Mouse (Mus musculus) spleen, postnatal 14 days (tissue): Measurements from ENCODE around the gene Osbpl11.

Source experiments
- DNase-seq, 2 experiments: peaks; one replicate each; pipeline ENCODE4 v3.0.0; 2021 to 2022; ENCODE audit warnings: low spot score in 2 of 2

Osbpl11 gene

GRCm38 (mm10) chr16:33242046-33242445 lies 57.2 kb downstream of the Osbpl11 start:
- no peak for DNase-seq

- peak in 1 of 2 experiments; percentile 10 for DNase-seq
Observed at GRCm38 (mm10) chr16:33244136-33244691, 59.3 kb downstream of the Osbpl11 start.

- DNase-seq = no peak
Observed at GRCm38 (mm10) chr16:33244933-33245470, 60.1 kb downstream of the Osbpl11 start.

GRCm38 (mm10) chr16:33246526-33246925 lies 61.7 kb downstream of the Osbpl11 start:
- DNase-seq = no peak

GRCm38 (mm10) chr16:33247006-33247405 lies 62.1 kb downstream of the Osbpl11 start:
- no peak for DNase-seq

- DNase-seq = no peak
Observed at GRCm38 (mm10) chr16:33250651-33251120, 65.8 kb downstream of the Osbpl11 start.

- peak; percentile 86 to 93 for DNase-seq
Observed at GRCm38 (mm10) chr16:33251194-33252051, 66.6 kb downstream of the Osbpl11 start, which contains the start of gene Snx4. TSS of gene Snx4 (plus strand) at chr16:33251442.

GRCm38 (mm10) chr16:33255601-33256000 lies 70.7 kb downstream of the Osbpl11 start:
- no peak for DNase-seq

- no peak for DNase-seq
Observed at GRCm38 (mm10) chr16:33258530-33258929, 73.7 kb downstream of the Osbpl11 start.

GRCm38 (mm10) chr16:33259824-33260223 lies 75.0 kb downstream of the Osbpl11 start:
- DNase-seq = no peak

- no peak for DNase-seq
Observed at GRCm38 (mm10) chr16:33260825-33261224, 76.0 kb downstream of the Osbpl11 start.

GRCm38 (mm10) chr16:33261584-33262061 lies 76.8 kb downstream of the Osbpl11 start:
- DNase-seq = no peak

GRCm38 (mm10) chr16:33262096-33262495 lies 77.2 kb downstream of the Osbpl11 start:
- DNase-seq = no peak

GRCm38 (mm10) chr16:33267616-33268253 lies 82.9 kb downstream of the Osbpl11 start:
- no peak for DNase-seq

- no peak for DNase-seq
Observed at GRCm38 (mm10) chr16:33271824-33272223, 87.0 kb downstream of the Osbpl11 start.

- no peak for DNase-seq
Observed at GRCm38 (mm10) chr16:33283079-33283478, 98.2 kb downstream of the Osbpl11 start.

GRCm38 (mm10) chr16:33288536-33288935 lies 103.7 kb downstream of the Osbpl11 start:
- DNase-seq = no peak

GRCm38 (mm10) chr16:33289981-33290380 lies 105.1 kb downstream of the Osbpl11 start:
- no peak for DNase-seq

- DNase-seq = no peak
Observed at GRCm38 (mm10) chr16:33292241-33292640, 107.4 kb downstream of the Osbpl11 start.
